Mouse (Mus musculus) hindlimb bud, embryonic 11.5 days (tissue): ENCODE results near the gene Ncmap.

Experiments used
- DNase-seq: peaks from one replicate; pipeline ENCODE4 v3.0.0-alpha.2; 2012; ENCODE audit warnings: low read depth, low spot score; ENCODE audit errors: extremely low spot score

Ncmap gene

GRCm38 (mm10) chr4:135353066-135353793 lies 44.8 kb downstream of the Ncmap start, which contains the start of gene Srrm1:
Gene Srrm1 (minus strand): TSS chr4:135353321.
- DNase-seq: peak; percentile 93

GRCm38 (mm10) chr4:135352326-135353065 lies 45.5 kb downstream of the Ncmap start:
- no peak for DNase-seq

DNA sequence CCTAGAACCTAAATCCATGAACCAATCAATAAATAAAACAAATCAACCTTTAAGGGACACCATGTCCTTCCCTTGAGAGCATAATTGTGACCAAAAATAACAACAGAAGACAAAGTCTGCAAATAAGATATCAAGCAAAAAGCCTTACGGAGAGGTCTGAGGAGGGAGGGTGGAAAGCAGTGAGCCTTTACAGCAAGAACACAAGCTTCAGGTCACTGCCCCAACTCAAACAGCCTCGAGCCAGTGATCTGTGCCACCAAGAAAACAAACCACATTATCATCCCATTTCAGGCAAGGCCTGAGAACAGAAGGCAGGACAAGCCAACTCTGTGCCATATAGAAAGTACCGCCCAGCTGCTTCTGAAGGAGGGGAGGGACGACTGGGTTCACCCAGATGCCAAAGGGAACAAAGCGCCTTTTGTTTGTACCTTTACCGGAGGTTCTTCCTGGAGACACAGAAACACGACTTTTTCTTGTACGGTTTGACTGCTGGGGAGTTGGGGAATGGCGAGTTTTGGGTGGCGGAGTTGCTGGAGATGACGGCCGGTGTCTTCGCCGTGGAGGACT lies 60.6 kb downstream of the Ncmap start:
- no peak for DNase-seq

- DNase-seq: no peak
Measured at GRCm38 (mm10) chr4:135336023-135336357, 62.0 kb downstream of the Ncmap start.

DNA sequence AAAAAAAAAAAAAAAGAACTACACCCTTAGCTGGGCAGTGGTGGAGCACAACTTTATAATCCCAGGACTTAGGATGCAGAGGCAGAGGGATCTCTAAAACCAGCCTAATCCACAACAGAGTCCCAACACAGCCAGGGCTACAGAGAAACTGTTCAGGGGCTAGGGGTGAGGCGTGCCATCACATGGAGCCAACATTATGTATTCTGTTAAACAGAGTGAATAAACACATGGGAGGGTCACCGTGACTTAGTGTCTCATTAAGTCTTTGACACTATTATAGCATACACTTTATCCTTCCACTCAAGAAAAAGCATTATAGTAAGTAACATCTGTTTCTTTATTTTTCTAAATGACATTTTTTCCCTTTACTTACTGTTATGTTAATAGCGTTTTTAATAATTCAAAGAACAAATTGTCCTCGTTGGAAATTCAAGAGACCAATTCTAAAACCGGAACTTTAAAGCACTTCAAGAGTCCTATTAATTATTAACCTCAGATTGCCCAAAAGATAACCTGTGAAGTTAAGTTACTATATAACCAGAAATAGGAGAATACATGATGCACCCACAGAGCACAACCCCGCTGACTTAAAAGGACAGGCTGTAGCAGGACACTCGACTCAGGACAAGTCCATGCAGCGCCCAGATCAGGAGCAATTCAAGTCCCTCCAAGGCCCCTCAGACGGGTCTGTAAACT lies 62.6 kb downstream of the Ncmap start:
- no peak for DNase-seq

DNA sequence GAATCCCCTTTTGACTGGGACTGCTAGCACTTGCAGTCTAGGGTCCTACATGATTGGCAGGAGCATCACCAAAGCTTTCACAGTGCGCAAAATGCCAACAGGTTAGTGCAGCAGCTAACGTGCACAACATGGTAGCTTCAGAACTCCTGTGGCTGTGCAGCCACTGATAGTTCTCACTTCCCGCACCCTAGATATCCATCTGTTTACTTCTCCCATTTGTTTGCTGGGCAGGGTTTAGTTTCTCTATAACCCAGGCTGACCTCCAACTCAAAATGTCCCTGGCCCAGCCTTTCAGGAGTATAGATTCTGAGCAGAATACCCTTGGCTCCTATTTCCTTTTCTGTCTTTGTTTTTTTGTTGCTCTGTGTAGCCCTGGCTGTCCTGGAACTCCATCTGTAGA lies 71.6 kb downstream of the Ncmap start:
- no peak for DNase-seq

- no peak for DNase-seq
Measured at GRCm38 (mm10) chr4:135326046-135326445, 72.0 kb downstream of the Ncmap start.

- no peak for DNase-seq
Measured at GRCm38 (mm10) chr4:135323021-135323420, 75.0 kb downstream of the Ncmap start.
